Mouse (Mus musculus) ovary, postnatal 14 days (tissue): ENCODE data around the gene Ankra2.

Source experiments
- DNase-seq: peaks from one replicate; pipeline ENCODE4 v3.0.0; 2022; ENCODE audit warnings: low spot score

Ankra2 gene

DNA sequence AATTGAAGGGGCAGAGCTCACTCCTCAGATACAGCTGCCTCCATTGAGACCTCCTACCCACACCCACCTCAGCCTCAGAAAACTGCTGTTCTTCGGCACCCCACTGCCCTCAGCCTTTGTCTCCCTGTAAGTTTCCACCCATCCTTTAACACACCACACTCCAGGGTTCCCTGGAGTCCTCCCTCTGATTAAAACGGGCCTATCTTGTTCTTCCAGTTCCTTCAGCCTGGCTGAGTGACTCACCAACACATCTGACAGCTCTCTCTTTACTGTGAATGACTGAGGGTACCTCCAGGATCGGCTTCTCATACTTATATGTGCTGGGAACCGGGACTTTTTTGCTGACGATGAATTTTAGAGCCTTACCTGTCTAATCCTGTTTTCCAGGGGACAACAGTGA is 33.2 kb downstream of the Ankra2 start:
- DNase-seq, result no peak

DNA sequence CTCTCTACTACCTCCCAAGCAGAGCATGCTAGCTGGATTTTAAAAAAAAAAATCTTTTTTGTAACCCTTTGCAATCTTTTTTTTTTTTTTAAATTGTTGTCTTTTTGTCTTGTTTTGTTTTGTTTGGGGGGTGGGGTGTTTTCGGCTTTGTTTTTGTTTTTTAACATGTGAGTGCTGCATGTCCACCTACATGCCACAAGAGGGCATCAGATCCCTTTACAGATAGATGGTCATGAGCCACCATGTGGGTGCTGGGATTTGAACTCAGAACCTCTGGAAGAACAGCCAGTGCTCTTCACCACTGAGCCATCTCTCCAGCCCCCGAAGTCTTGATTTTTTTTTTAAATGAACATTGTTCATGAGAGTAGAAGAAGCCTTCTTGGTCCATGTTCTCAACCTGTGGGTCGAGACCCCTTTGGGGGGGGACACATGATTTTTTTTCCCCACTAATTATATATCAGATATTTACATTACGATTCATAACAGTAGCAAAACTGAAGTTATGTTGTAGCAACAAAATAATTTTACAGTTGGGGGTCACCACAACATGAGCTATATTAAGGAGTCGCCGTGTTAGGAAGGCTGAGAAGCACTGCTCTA is 35.1 kb downstream of the Ankra2 start:
- no peak for DNase-seq

DNA sequence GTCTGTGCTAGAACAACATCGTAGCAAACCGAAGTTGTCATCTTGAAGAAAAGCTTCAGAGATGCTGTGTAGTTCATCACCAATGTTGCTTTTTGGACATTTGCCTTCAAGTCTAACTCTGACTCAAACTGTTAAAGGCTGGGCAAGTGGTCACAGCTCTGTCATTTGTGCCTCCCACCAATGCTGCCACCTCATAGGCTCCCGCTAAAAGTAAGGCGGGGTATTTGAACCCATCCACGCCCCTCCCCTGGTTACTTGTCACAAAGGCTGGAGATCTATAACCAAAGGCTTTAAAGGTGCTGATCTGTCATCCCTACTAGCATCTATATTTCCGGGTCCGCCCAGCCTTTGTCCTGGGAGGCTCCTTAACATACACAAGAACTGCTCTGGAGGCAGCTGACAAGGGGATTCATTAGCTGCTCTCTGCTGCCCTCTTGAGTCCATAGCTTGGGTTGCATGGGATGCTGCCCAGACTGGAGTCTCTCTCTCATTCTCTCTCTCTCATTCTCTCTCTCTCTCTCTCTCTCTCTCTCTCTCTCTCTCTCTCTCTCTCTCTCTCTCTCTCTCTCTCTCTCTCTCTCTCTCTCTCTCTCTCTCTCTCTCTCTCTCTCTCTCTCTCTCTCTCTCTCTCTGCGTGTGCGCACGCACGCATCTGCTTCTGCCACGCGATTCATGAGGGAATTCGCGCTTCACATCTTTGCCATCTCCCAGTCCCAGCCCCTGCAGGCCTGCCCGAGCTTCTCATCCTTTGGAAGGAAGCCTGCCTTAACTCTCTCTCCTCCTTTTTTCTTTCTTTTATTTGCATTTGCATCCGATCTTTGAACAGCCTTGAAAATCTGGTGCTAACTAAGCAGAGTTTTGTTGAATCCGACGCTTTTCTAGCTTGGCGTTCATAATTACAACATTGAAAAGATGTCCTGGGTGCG is 36.2 kb downstream of the Ankra2 start:
- DNase-seq, result peak; percentile 74

DNA sequence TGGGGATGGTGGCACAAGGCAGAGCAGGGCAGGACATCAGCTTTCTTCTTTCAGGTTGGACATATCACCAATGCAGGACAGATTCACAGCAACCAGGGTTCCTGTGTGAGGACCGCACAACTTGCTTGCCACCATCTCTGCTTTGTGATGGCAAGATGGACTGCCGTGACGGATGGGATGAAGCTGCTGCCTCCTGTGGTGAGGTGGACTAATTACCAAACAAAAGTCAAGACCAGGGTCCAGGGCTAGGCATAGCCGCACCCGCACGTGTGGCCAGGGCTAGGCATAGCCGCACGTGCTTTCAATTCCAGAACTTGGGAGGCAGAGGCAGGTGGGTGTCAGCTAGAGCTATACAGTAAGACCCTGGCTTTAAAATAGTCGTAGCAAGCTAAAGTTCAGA is 42.4 kb downstream of the Ankra2 start:
- no peak for DNase-seq

DNA sequence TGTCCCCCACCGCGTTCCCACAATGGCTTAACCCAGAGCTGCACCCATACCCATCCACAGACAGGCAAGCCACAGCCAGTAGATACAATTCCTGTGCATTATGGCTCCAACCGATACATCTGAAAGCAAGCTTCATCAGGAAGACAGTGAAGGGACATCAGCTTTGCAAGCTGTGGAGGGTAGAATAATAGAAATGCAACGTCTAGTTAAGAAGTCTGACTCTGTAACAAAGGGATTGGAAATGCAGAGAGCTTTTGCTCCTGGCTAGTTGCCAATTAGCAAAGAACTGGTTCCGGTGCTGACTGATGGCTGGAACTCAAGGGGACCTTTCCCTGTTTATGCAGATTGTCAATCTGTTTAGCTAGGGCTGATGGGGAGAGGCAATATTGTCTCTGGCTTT is 43.5 kb downstream of the Ankra2 start:
- DNase-seq, result no peak

DNA sequence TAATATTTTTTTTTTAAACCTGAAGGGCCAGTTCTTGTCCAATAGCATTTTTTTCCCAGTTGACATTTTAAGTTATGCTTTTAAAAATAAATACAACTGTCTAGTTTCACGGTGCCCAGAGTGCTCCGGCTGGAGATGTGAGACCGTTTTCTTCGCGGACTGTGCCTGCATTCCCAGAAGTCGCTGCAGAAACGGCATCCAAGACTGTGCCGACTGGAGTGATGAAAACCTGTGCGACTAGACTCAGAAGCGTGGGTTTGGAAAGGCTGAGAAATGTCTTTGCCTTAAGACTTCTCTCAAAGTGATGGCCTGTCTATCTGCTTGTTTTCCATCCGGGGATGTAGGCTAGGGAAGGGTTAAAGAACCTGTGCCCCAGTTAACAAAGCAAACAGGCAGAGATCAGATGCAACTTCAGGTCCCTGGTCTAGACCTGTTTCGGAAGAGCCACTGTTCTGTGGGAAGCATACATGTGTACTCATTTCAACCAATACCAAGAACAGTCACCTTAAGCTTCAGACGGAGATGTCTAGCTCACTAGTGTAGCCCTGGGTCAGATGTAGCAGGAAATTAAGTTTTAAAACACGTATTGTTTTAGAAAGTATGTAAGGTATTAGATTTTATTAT is 44.1 kb downstream of the Ankra2 start:
- DNase-seq, result no peak

DNA sequence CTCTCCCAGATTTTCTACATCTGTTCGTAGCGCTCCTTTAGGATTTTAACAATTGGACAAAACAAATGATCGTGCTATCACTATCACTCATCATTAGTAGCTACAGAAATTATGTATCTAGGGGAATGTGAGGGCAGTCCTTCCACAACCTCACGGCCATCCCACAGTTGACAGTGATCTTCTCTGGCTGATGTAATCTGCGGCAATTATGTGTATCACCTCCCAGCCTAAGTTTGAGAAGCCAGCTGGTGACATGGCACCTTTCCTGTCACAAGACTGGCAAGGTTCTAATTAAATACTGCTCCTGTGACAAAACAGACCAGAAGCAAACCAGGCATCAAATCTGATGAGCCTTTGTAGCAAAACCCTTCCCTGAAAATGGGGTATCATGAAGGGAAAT is 45.1 kb downstream of the Ankra2 start:
- DNase-seq, result no peak

DNA sequence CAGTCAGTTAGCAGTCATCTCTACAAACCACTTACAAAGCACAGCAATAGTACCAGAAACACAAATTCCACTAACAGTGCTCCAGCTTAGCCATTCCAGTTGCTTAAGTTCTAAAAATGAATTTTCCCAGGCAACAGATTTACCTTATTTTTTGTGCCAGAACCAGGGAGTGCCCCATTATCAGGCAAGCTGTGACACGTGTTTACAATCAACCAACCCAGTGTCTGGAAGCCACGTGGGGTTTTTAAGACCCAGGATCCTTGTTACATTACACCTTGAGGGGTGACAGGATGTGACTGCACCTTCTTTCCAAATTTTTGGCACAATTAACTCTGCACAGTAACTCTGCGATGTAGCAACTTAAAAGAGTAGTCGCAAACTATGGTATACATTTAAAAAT is 45.9 kb downstream of the Ankra2 start:
- no peak for DNase-seq

DNA sequence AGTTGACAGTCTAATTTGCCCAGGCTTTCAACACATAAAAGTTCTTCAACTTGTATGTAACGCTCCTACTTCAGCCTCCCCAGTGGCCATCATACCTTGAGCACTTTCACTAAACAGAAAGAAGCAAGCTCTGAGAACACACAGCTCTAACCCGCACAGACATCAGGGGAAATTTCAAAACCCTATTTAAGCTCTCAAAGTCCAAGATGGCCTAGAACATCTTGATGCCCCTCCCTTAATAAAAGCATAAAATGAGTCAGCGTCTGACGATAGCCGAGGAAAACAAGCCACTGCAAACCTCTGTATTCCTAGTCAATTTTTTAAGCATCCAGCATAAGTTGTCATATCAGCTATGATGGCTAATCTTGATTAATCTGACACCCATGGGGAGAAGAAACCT is 48.7 kb downstream of the Ankra2 start:
- no peak for DNase-seq

DNA sequence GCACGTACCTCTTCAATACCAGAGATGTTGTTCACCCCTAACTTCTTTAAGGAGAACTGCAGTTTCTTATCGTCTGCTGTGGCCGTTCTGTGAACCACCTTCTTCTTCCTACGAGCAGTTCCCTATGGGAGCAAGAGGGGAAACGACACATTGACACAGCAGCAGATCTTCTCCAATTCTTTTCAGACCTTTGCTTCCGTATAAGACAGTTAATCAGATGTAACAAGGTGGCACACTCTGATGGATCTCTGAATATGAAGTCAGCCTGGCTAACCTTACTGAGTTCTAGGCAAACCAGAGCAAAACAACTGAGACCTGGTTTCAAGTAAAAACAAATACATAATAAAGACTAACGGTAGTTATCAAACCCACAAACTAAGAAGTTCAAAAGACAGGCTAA is 50.8 kb downstream of the Ankra2 start:
- no peak for DNase-seq

DNA sequence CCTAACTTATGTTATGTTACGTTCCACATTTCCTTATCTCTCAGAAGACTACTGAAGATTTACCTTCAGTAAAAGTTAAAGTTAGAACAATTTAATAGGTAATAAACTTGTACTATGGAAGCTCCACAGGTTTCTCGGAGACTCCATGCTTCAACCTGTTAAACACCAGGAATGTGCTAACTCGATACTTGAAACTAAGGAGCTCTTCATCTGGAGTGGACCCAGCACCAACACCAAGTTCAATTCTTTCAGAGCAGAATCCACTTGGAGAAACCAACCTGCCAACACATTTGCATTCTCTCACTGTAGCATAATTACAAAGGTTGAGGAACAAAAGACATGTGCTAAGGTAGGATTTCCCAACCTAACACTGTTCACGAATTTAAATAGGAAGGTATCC is 52.2 kb downstream of the Ankra2 start:
- no peak for DNase-seq

DNA sequence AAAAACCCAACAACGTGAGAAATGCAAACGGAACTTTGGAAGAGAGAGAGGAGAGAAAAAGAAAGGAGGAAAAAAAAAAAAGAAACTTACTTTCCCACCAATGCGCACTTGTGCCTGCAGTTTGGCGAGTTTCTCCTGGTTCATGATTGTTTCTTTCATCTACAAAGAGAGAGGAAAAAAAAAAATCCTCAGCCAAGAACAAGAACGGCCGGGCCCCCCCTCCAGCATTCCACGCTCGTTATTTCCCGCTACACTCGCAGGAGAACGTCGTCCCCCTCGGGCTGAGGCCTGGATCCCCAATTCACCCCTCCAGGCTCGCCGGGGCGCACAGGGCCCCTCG is 53.2 kb downstream of the Ankra2 start:
- no peak for DNase-seq

DNA sequence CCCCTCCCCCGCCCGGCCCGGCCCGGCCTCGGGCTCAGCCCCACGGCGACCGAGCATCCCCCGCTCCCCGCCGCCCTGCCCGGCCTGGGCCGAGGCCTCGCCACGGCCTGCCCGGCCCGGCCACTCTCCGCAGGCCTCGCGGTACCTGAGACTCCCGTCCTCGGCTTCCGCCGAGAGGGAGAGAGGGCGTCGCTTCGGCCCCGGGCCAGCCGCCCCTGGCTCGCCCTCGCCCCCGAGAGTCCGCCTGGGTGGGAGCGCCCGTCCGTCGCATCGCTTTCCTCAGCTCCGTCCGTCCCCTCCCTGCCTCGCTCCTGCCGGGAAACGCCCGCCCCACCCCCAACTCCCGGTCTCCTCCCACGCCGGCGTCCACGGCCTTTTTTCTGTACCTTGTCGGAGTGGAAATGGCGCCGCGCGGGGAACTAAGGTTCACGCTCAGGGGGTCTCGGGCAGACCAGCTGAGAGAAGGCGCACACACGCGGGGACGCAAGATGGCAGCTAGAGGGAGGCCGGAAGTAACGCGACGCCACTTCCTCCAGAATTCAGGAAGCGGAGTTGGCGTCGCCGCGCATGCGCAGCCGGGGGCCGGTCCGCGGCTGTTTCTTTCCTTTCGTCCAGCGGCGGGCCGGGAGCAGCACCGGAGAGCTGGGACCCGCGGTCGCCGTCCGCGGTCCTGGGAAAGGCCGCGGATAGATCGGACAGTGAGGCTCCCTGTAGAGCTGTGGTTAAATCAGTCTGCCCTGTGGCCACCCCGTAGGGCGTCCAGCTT is 53.8 kb downstream of the Ankra2 start, which contains the start of gene Btf3:
Btf3 (minus strand) TSS at position 527 of the 766 bp plus-strand sequence.
- peak; percentile 86 for DNase-seq

DNA sequence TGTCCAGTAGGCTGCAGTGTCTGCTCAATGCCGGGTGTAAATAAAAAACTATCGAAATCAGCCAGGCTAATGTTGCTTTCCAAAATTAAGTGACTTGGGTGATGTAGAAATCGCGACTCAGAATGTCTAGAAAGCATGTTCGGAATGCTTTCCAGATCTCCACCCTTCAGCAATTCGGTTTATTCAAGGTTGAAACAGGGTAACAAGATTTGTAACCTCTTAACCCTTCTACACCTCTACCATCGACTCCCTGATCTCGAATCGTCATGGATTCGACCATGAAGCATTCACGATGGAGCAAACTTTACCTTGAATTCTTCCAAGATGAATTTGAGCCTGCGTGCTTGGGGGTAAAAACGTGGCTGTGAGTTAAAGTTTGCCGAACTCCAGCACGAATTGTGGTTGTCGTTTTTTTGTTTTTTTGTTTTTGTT is 54.4 kb downstream of the Ankra2 start:
- no peak for DNase-seq

DNA sequence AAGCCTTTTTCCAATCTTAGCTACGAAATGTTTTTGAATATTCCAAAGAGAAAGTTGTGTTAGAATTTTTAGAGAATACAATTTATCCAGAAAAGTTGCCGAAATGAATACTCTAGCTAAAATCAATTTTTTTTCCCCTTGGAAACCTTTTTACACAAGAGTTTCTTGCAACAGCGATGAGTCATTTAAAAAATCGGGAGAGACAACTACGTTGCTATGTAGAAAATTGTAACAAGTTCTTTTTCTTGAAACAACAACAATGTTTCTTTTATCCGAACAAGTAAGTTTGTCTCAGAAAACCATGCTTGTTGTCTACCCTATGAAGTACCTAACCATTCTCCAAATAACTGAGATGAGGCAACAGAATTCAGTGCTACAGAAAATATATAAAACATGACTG is 55.0 kb downstream of the Ankra2 start:
- no peak for DNase-seq
